Mouse (Mus musculus) lung, postnatal 14 days (tissue): ENCODE results near the gene Rap1gds1.
A peak's percentile ranks its signal among the peaks of the same experiment; 100 is the strongest.

Experiments
- DNase-seq: peaks from one replicate; pipeline ENCODE4 v3.0.0; 2021

Rap1gds1 gene

GRCm38 (mm10) chr3:139074484-139075211 is at the start of gene Rap1gds1:
Gene Rap1gds1 (minus strand): TSS chr3:139075201.
- peak; percentile 69 for DNase-seq

- DNase-seq, result no peak
These were observed 43.4 kb upstream of the Rap1gds1 start for GRCm38 (mm10) chr3:139118446-139118845.

DNA sequence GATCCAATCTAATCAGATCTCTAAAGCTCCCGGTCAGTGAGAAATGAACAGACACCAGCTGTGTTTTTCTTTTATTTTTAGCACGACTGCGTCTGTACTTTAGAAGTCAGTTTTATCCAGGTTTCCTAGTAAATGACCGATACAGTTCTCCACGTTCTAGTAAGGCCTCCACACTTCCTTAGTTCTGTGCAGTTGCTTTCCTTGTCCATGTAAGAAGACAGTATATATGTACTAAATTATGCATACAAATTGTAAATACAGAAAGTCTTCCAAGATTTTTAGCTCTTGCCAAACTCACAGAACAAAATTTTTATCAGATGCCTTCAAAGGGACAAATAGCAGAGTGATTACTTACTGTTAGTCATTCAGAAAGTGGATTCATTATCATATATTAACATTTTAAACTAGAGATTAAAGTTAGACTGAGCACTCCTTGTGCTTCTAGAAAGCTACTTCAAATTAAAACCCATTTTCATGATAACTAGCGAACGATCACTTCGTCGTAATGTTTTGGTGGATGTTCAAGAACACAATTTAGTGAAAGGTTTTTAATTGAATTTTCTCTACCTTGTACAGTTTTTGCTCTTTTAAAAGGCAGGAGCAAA is 41.8 kb upstream of the Rap1gds1 start:
- DNase-seq, result no peak

- no peak for DNase-seq
These were observed 37.5 kb upstream of the Rap1gds1 start for GRCm38 (mm10) chr3:139112335-139112973.

DNA sequence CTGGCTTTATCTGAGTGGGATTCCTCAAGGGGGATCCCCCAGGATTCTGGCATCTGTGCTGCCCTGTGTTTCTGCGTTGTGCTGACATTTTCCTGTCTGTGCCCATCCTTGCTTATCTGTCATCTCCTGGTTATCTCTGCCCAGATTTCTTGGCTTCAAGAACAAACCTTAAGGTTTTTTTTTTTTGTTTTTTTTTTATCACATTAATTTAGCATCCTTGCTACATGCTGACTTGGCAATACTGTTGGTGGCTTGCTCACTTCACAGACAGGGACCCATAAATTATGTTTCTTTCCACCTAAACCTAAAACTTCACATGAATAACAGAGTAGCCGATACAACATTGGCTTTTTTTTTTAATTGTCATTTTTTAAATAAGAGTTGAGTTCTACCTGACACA is 36.9 kb upstream of the Rap1gds1 start:
- DNase-seq, result no peak

DNA sequence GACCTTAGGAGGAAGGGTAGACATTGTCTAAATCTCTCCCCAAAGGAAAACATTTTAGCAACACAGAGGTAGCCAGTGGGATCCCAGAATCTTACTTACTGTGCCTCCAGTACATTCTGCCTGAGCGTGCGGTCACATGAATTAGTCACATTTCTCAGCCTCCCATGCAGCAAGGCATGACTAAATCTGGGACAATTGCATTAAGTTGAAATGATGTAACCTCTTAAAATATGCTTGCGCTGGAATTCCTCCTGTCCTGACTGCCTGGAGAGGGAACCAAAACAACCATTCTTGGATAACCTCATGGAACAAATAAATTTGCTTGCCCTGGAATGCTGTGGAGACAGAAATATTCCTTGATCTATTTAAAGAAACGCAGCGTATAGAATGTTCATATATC is 33.2 kb upstream of the Rap1gds1 start:
- DNase-seq, result no peak

- DNase-seq, result no peak
These were observed 28.9 kb upstream of the Rap1gds1 start for GRCm38 (mm10) chr3:139103914-139104313.

DNA sequence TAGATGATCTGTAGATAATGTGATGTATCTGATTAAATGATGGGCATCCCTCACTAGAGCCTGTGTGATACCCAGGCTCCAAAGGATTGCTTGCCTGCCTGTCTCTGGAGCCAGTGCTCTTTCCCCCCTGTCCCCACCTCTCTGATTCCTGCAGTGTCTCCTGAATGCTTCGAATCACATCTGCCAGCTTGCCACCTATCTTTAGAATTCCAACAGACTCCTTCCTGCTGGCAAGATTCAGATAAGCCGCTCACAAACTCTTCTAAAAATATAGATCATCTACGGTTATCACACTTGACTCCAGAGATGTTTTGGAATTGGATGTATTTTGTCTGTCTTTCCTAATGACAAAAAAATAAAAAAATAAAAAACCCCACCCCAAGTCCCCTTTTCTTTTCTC is 28.3 kb upstream of the Rap1gds1 start:
- no peak for DNase-seq

- DNase-seq, result no peak
These were observed 26.9 kb upstream of the Rap1gds1 start for GRCm38 (mm10) chr3:139101941-139102340.

DNA sequence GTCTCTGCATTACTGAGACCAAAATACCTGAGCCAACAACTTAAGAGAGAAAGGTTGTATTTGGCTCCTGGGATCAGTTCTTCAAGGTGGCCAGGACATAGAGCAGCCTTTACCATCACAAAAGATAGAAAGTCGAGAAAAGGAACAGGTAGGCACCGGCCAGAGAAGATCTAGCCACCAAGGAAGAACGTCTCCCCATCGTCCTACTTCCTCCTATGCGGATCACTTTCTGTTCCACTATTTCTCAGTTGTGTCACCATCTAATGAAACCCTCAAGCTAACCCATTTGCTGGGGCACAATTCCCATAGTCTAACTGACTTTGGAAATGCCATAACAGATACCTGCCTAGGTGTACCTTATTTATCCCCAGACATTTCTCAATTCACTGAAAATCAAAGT is 24.3 kb upstream of the Rap1gds1 start:
- no peak for DNase-seq

DNA sequence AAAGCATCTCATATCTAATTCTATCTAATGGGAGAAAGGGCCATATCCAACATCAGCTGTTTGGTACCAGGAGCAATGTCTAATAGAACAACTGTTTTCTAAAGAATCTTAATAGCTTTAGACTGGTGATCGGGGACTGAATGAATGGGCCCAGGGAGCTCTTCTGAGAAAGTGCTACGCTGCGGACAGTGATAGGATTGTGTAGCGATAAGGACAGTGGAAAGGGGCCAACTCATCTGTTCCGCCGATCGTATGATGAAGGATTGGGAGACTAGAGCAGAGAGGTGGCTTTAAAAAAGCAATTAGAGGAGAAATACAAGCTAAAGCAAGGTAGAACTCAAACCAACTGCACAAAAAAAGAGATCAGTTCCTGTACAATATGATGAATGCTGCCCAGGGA is 20.9 kb upstream of the Rap1gds1 start:
- no peak for DNase-seq

DNA sequence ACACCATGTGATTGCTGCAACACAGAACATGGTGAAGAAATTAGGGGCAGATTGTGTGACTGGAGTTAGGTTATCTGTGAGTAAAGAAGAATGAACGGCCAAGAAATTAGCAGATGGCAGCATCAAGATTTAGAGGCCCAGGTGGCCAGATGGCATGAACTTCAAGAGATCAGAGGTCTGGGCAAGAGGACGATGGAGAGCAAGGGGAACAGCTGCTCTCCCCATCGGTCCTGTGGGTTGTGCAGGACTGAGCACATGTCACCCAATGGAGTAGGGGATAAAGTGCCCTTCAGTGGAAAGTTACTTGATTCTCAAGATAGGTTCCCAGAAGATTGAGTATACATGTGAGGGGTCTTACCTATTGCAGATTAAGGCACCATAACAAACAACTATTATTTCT is 13.5 kb upstream of the Rap1gds1 start:
- no peak for DNase-seq

DNA sequence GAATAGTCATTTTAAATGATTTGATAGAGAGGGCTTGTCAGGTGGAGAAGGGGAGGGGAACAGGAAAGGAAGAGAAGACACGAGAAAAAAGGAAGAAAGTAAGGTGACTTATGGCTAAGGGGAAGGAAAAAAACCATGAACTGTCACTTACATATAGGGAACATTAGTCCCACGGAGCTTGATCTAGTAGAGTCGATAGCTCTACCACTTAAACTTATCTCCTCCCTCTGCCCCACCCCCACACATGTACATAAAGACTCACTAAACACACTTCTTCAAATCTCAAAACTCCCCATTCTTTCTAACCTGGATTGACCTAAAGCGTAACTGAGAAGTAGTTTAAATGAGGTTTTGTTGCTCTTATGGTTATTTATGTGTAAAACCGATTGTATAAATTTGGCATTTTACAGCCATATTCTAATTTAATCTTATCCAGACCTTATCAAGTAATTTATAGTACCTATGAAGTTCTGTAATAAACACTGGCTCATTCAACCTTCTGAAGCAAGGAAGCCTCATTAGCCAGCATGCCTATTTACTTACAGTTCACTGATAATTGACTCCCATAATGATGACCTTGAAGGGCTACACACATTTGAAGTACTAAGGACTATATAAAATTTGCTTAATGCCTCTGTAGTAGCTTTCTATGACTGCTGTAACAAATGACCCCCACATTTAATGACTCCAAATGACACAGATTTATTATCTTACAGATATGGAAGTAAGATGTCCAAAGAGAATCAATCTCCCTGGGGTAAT is 9.0 kb upstream of the Rap1gds1 start:
- DNase-seq, result no peak

DNA sequence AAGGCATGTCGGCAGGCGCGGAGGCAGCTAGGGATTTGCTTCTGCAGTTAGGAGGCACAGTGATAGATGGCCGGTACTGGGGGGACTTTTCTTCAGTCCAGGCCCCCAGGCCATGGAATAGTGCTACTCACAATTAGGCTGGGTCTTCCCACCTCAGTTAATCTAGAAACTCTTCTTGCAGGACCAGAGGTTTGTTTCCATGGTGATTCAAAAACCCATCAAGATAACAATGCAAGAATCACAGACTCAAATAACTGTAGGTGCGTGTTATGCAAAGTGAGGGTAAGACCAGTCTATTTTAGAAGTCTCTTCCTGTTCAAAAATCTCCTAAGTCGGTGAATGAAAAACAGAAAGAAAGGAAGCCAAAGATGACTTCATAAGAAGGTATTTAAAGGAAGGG is 4.8 kb upstream of the Rap1gds1 start:
- no peak for DNase-seq

DNA sequence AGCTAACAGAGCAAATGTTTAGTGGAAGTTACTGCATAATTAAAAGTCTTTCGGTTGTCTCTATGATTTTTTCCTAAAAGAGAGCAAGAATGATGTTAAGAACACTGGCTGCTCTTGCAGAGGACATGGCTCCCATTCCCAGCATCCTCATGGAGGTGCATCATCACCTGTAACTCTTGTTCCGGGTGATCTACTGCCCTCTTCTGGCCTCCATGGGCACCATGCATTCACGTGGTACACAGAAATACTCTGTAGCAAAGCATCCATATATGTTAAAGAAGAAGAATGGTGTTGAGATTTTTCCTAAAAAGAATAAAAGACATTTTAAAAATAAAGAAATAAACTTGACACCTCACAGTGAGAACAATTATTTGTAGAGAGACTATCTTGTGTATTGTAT is 3.0 kb upstream of the Rap1gds1 start:
- DNase-seq, result no peak

GRCm38 (mm10) chr3:139076059-139076455 is 1.1 kb upstream of the Rap1gds1 start:
- DNase-seq, result no peak

DNA sequence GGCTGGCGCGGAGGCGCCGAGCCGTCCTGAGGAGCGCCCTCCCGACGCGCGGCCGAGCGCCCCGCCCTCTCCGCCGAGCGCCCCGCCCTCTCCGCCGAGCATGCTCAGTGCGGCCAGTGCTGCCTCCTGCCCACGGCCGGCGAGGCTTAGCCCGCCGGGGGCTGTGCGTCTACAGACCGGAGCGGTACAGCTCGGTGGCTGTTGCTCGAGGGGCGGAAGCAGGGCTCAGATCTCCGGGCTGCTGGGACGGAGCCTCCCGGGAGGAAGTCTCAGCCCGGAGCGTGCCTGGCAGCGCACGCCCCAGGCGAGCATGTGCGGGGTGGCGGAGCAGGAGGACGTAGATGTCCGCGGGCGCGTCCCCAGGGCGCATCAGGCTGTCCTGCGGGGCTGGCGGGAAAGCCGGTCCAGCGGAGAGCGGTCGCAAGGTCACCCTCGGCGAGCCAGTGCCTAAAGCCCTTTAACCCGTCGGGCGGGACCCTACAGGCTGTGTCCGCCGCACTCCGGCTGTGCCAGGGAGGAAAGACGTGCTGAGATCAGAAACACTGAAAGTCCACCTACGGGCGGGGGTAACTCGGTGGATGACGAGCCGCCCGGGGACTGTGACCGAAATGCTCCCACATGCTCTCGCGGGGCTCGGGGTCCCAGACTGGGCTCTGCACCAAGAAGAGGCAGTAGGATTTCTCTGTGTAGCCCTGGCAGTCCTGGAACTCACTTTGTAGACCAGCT is 495 bp upstream of the Rap1gds1 start:
- DNase-seq, result peak; percentile 92

DNA sequence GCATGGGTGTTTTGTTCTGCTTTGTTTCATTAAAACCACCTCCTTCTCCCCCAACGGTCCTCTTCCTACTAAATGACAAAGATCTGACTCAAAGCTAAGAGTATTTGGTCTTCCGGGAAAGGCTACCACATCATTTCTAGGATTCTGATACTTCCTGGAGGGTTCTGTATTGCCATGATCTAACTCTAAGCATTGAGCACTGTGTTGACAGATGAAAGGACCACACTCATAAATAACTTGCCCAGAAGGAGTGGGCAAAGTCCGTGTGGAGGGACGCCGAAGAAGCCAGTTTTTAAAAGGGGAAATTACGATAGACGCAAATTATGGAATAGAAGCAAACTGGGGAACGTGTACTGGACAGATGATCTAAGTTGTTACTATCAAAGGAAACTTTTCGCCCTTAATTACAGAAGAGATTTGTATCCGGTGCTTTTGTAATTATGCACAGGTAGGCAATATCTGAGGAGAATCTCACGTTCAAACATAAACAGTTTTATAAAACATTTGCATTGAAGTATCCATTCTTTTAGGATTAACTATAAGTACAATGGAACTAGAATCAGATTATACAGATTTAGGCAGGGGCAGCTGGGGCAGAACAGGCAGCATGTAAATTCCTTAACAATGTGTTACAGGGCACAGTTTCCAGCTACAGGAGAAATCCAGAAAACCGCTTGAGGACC is 1.1 kb downstream of the Rap1gds1 start:
- no peak for DNase-seq

GRCm38 (mm10) chr3:139069539-139069938 is 5.5 kb downstream of the Rap1gds1 start:
- no peak for DNase-seq

GRCm38 (mm10) chr3:139064076-139064475 is 10.9 kb downstream of the Rap1gds1 start:
- no peak for DNase-seq

DNA sequence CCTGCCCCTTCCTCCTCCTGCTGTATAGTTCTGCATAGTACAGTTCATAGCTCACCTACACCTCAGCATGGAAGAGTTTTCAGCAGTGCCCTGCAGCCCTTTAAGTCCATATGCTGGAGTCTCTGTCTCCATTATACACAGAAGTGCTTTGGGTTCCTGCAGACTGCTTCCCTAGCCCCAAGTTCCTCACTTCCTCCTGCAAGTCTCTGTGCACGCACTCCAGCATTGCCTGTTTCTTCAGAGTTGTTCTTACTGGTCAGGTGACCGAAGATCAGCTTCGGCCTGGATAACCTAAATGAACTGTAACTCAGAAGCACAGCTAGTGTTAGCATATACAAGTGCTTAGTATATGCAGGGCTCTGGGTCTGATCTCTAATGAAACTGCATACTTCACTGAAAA is 12.9 kb downstream of the Rap1gds1 start:
- DNase-seq, result no peak
